In genomic region chr1:184498909-184499525, GRCm38 (mm10) we compare ENCODE assay signal across 23 mouse cellular contexts.
A peak's percentile ranks its signal among the peaks of the same experiment; 100 is the strongest.
DNase-seq lines count a peak whose midpoint lies in the region; ATAC-seq and TF ChIP-seq lines count a peak whose summit lies in the region.
"Had no signal": no experiment of that assay in that cellular context is flagged by ENCODE, and none has a peak within 500 bp of the region (broad histone marks: within the 10 kb centered on the region; RNA-seq: fewer than 3 reads in every experiment).

No protein-coding gene starts in this region.

- TF ChIP-seq EP300 in heart, postnatal 0 days (IDR thresholded peaks at IDR 0.05; ENCODE audit: low read depth) = no peak

- H3K9me3 ChIP-seq in heart, postnatal 0 days (replicated peaks; ENCODE audit: control insufficient read depth, low read length) = peaks cover 9% of the 10 kb centered on the region
- H3K9me3 ChIP-seq in lung, embryonic 15.5 days = no peaks in the 10 kb centered on the region
- no peaks in the 10 kb centered on the region for H3K9me3 ChIP-seq in hindbrain, postnatal 0 days (ENCODE audit: low read length)
- H3K9me3 ChIP-seq: heart, embryonic 13.5 days; intestine, embryonic 15.5 days had no signal

- no peak for ATAC-seq in heart, postnatal 0 days (ENCODE audit: insufficient read depth, low read depth)
- ATAC-seq in erythroid progenitor cell, adult 5-6 weeks (replicated peaks; ENCODE audit: low FRiP score, poor library complexity, severe bottlenecking) = 0 out of 2 replicates have a peak, but pooled peaks have one; percentile 19
- peak; percentile 89 for ATAC-seq in lung, embryonic 15.5 days (ENCODE audit: borderline replicate concordance, extremely low read depth, low FRiP score, low TSS enrichment)
- ATAC-seq in hindbrain, postnatal 0 days = no peak
- ATAC-seq: forebrain, embryonic 16.5 days; intestine, embryonic 15.5 days; Patski had no signal

- H3K4me3 ChIP-seq in heart, postnatal 0 days (ENCODE audit: low read depth, low read length) = no peak overlapping the region
- H3K4me3 ChIP-seq in lung, embryonic 15.5 days = no peak overlapping the region
- H3K4me3 ChIP-seq in hindbrain, postnatal 0 days (ENCODE audit: low read length) = no peak overlapping the region
- H3K4me3 ChIP-seq: embryonic facial prominence, embryonic 12.5 days; forebrain, embryonic 12.5 days; heart, embryonic 13.5 days; hindbrain, embryonic 13.5 days; intestine, embryonic 15.5 days had no signal

- peak; percentile 6 for DNase-seq in heart, postnatal 0 days (ENCODE audit: low spot score)
- no peak for DNase-seq in heart, adult 9 months (ENCODE audit: low spot score in 2 of 2)
- DNase-seq in lung, postnatal 14 days = peak; percentile 61
- DNase-seq in adrenal gland, adult 8-10 months = no peak
- DNase-seq in hindbrain, postnatal 0 days (ENCODE audit: low spot score) = no peak
- no peak for DNase-seq in adrenal gland, postnatal 10 days
- DNase-seq: adrenal gland, adult 2 months; cerebellum, adult 11-12 months; cerebellum, adult 9-10 months; cerebellum, postnatal 25 days; gastrocnemius, postnatal 36 days; heart, adult 18-20 months; heart, postnatal 14 days had no signal

- H3K4me1 ChIP-seq in heart, postnatal 0 days (ENCODE audit: control insufficient read depth, insufficient read depth) = no peaks in the 10 kb centered on the region
- peaks cover 21% of the 10 kb centered on the region for H3K4me1 ChIP-seq in lung, embryonic 15.5 days
- no peaks in the 10 kb centered on the region for H3K4me1 ChIP-seq in hindbrain, postnatal 0 days (ENCODE audit: insufficient read depth, low read length)
- H3K4me1 ChIP-seq: embryonic facial prominence, embryonic 12.5 days; forebrain, embryonic 12.5 days; heart, embryonic 13.5 days; hindbrain, embryonic 13.5 days had no signal

- no peak overlapping the region for H3K27ac ChIP-seq in heart, postnatal 0 days (ENCODE audit: low read depth)
- peak overlapping the region; percentile 73 for H3K27ac ChIP-seq in lung, embryonic 15.5 days
- H3K27ac ChIP-seq in hindbrain, postnatal 0 days = no peak overlapping the region
- H3K27ac ChIP-seq: embryonic facial prominence, embryonic 12.5 days; forebrain, embryonic 12.5 days; heart, embryonic 13.5 days; hindbrain, embryonic 13.5 days; intestine, embryonic 15.5 days had no signal

- no peaks in the 10 kb centered on the region for H3K36me3 ChIP-seq in heart, postnatal 0 days (replicated peaks; ENCODE audit: control insufficient read depth, insufficient read depth, low read length)
- H3K36me3 ChIP-seq in lung, embryonic 15.5 days = no peaks in the 10 kb centered on the region
- no peaks in the 10 kb centered on the region for H3K36me3 ChIP-seq in hindbrain, postnatal 0 days (ENCODE audit: insufficient read depth, low read length)
- H3K36me3 ChIP-seq: embryonic facial prominence, embryonic 12.5 days; forebrain, embryonic 12.5 days; heart, embryonic 13.5 days; hindbrain, embryonic 13.5 days; intestine, embryonic 15.5 days had no signal

- H3K27me3 ChIP-seq in heart, postnatal 0 days (ENCODE audit: control insufficient read depth, insufficient read depth, low read length) = no peaks in the 10 kb centered on the region
- no peaks in the 10 kb centered on the region for H3K27me3 ChIP-seq in lung, embryonic 15.5 days
- no peaks in the 10 kb centered on the region for H3K27me3 ChIP-seq in hindbrain, postnatal 0 days (ENCODE audit: insufficient read depth, low read length)
- H3K27me3 ChIP-seq: CH12.LX; embryonic facial prominence, embryonic 12.5 days; forebrain, embryonic 12.5 days; heart, embryonic 13.5 days; hindbrain, embryonic 13.5 days; intestine, embryonic 15.5 days had no signal

- no peak overlapping the region for H3K9ac ChIP-seq in heart, postnatal 0 days (replicated peaks; ENCODE audit: low read depth, low read length)
- H3K9ac ChIP-seq in lung, embryonic 15.5 days = no peak overlapping the region
- H3K9ac ChIP-seq in hindbrain, postnatal 0 days (replicated peaks; ENCODE audit: low read length) = no peak overlapping the region
- H3K9ac ChIP-seq: embryonic facial prominence, embryonic 12.5 days; forebrain, embryonic 12.5 days; heart, embryonic 13.5 days; hindbrain, embryonic 13.5 days; intestine, embryonic 15.5 days had no signal

- 47% methylated on average over 11 of the region's 11 CpGs for WGBS in heart, postnatal 0 days
- WGBS in lung, embryonic 15.5 days = 37% methylated on average over 11 of the region's 11 CpGs
- 82% methylated on average over 11 of the region's 11 CpGs for WGBS in hindbrain, postnatal 0 days

- no peak for TF ChIP-seq CTCF in heart, postnatal 0 days (IDR thresholded peaks at IDR 0.05; ENCODE audit: low read depth)
- TF ChIP-seq CTCF in hindbrain, postnatal 0 days (IDR thresholded peaks at IDR 0.05; ENCODE audit: low read depth) = no peak

- no peak overlapping the region for H3K4me2 ChIP-seq in heart, postnatal 0 days (ENCODE audit: low read depth, low read length)
- H3K4me2 ChIP-seq in lung, embryonic 15.5 days = no peak overlapping the region
- no peak overlapping the region for H3K4me2 ChIP-seq in hindbrain, postnatal 0 days (ENCODE audit: low read depth, low read length)
- H3K4me2 ChIP-seq: embryonic facial prominence, embryonic 12.5 days; forebrain, embryonic 12.5 days; heart, embryonic 13.5 days; hindbrain, embryonic 13.5 days; intestine, embryonic 15.5 days had no signal

Comparison
In these comparisons a context has a peak if more than half of its experiments do, and no peak if none do; other contexts are left out.
1. DNase-seq: peak in heart, postnatal 0 days (single experiment) and lung, postnatal 14 days (single experiment); none in heart, adult 9 months (0 of 2), adrenal gland, adult 8-10 months (single experiment), hindbrain, postnatal 0 days (single experiment) and adrenal gland, postnatal 10 days (single experiment).
2. ATAC-seq: peak in erythroid progenitor cell, adult 5-6 weeks (single experiment) and lung, embryonic 15.5 days (single experiment); none in heart, postnatal 0 days (single experiment) and hindbrain, postnatal 0 days (single experiment).